Mouse (Mus musculus): ENCODE data around the gene Ubr4. TPM values are rescaled to one million over a fixed set of nuclear protein-coding genes. Genes with fewer than 3 reads are reported as not detected.

Ubr4 gene
- polyA plus RNA-seq, 1 experiment from 2014 or later = 72.4 TPM

DNA sequence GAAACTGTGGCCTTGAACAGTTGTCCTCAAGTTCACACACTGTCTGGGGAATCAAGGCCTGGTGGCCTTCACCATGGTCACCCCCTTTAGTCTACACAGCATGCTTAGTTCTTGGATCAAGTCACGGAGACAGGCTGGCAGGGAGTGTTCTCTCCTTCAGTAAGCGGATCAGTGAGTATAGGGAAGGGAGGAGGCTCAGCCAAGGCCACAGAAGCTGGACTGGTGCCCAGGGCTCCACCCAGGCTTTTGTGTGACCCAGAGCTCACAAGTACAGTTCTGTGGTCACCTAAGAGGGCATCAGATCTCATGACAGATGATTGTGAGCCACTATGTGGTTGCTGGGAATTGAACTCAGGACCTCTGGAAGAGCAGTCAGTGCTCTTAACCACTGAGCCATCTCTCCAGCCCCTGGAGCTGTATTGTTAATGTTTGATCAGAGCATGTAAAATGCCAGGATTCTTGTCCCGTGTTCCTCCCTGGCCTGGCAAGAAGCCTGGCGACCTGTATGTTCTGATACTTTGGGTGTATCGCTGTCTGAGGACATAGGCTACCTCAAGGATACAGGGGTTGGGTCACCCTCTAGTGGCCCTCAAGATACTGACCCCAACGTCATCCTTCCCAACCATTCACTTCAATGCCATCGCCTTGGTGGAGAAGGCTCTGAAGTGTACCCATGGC, 10.7 kb upstream of the Ubr4 start:
- 85% methylated on average over 7 of the region's 7 CpGs for WGBS
- H3K4me2 ChIP-seq (ENCODE audit: low read depth, low read length) = no peak overlapping the region
- H3K36me3 ChIP-seq (ENCODE audit: control insufficient read depth, insufficient read depth, low read length) = peaks cover 15% of the 10 kb centered on the region
- no peaks in the 10 kb centered on the region for H3K4me1 ChIP-seq (ENCODE audit: control insufficient read depth, insufficient read depth, low read length)
- no peaks in the 10 kb centered on the region for H3K9me3 ChIP-seq (ENCODE audit: control insufficient read depth, low read length)
- H3K9ac ChIP-seq (ENCODE audit: low read depth, low read length) = no peak overlapping the region
- 0 out of 2 replicates have a peak, but pooled peaks cover 6% of the 10 kb centered on the region for H3K27me3 ChIP-seq (replicated peaks; ENCODE audit: control insufficient read depth, insufficient read depth, low read length)
- DNase-seq (ENCODE audit: low spot score) = peak; percentile 19
- no peak overlapping the region for H3K27ac ChIP-seq (replicated peaks; ENCODE audit: low read depth, low read length)
- no peak; the same call in 1 of the 2 replicates for ATAC-seq (ENCODE audit: low read depth)
- H3K4me3 ChIP-seq (ENCODE audit: low read depth, low read length) = no peak overlapping the region

DNA sequence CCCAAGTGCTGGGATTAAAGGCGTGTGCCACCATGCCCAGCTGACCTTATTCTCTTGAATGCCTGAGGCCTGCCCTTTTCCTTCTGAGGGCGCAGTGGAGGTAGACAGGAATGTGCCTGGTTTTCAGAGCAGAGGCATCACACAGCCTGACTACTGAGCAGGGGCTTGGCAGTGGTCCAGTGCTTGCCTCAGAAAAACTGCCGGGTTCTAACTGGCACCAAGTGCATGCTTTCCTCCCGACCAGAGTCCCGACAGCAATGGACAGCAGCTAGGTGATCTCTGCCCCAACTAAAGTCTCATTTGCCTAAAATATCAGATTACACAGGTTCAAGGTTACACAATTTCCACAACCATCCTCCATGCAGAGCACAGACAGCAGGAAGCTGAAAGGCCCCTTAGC, 8.7 kb upstream of the Ubr4 start:
- Histone ChIP-seq H3K27ac (replicated peaks; ENCODE audit: low read depth, low read length) (no peak overlapping the region), H3K9me3 (ENCODE audit: control insufficient read depth, low read length) (no peaks in the 10 kb centered on the region), H3K27me3 (replicated peaks; ENCODE audit: control insufficient read depth, insufficient read depth, low read length) (no peaks in the 10 kb centered on the region), H3K4me3 (ENCODE audit: low read depth, low read length) (no peak overlapping the region), H3K4me2 (ENCODE audit: low read depth, low read length) (no peak overlapping the region), H3K9ac (ENCODE audit: low read depth, low read length) (peak overlapping the region; percentile 42; the same call in 1 of the 2 replicates), H3K36me3 (ENCODE audit: control insufficient read depth, insufficient read depth, low read length) (peaks cover 35% of the 10 kb centered on the region), H3K4me1 (ENCODE audit: control insufficient read depth, insufficient read depth, low read length) (no peaks in the 10 kb centered on the region)
- ATAC-seq (ENCODE audit: low read depth) (no peak; the same call in 1 of the 2 replicates), DNase-seq (ENCODE audit: low spot score) (peak; percentile 11)
- WGBS = 53% methylated on average over 5 of the region's 5 CpGs

DNA sequence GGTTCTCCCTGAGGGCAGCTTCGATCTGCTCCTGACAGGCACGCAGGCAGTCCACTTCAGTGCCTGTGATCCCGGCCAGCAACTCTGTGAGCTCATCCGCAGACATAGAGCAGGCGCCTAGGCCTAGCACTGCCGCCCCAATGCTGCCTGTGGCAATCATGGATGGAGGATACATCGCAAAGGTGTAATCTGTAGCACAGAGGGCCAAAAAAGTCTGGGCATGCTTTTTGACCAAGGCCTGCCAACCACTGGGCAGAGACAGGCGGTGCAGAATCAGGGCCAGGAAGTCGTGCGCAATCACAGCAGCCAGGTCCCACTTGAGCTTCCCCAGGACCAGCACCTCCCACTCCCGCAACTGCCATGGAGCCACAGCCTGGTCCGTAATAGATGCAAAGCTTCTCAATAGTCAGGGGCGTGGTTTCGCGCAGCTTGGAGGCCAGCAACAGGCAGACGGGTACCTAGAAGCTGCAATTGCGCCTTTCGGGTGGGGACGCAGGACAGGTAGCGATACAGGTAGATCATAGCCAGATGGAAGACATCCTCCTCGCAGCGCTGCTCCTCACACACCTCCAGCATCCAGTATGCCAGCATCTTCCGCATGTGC, 6.9 kb upstream of the Ubr4 start:
- WGBS = 75% methylated on average over 22 of the region's 23 CpGs

DNA sequence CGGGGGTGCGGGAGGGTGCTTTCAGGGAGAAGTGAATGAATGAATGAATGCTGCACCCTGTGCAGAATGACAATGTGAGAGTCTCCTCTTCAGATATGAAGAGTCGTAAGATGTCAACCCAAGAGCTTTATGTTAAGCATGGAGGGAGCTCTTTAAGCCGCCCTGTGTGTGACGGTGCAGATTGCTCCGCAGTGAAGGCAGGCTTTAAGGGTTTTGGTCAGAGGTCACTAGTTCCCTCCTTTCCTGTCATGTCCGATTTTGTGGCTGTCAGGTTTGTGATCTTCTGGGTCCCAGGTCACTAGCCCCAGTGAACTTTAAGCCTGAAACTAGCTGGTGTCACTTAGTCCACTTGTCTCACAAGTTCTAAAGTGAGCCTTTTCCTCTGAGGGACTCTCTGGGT, 423 bp downstream of the Ubr4 start:
- ATAC-seq (ENCODE audit: low read depth) = peak; percentile 5; the same call in 1 of the 2 replicates
- 0% methylated on average over 7 of the region's 7 CpGs for WGBS
- peak overlapping the region; percentile 68 for H3K4me3 ChIP-seq (ENCODE audit: low read depth, low read length)
- peak overlapping the region; percentile 89; the same call in 1 of the 2 replicates for H3K27ac ChIP-seq (replicated peaks; ENCODE audit: low read depth, low read length)
- H3K27me3 ChIP-seq (replicated peaks; ENCODE audit: control insufficient read depth, insufficient read depth, low read length) = no peaks in the 10 kb centered on the region
- peaks cover 9% of the 10 kb centered on the region for H3K4me1 ChIP-seq (ENCODE audit: control insufficient read depth, insufficient read depth, low read length)
- H3K36me3 ChIP-seq (ENCODE audit: control insufficient read depth, insufficient read depth, low read length) = peaks cover 50% of the 10 kb centered on the region
- H3K9ac ChIP-seq (ENCODE audit: low read depth, low read length) = peak overlapping the region; percentile 82
- H3K9me3 ChIP-seq (ENCODE audit: control insufficient read depth, low read length) = no peaks in the 10 kb centered on the region
- peak overlapping the region; percentile 63 for H3K4me2 ChIP-seq (ENCODE audit: low read depth, low read length)
- no peak for DNase-seq (ENCODE audit: low spot score)

More for the DNA sequence above, 6.9 kb upstream of the Ubr4 start:
- no peak for ATAC-seq (ENCODE audit: low read depth)
- Histone ChIP-seq H3K4me1 (ENCODE audit: control insufficient read depth, insufficient read depth, low read length) (no peaks in the 10 kb centered on the region), H3K27me3 (replicated peaks; ENCODE audit: control insufficient read depth, insufficient read depth, low read length) (no peaks in the 10 kb centered on the region), H3K4me3 (ENCODE audit: low read depth, low read length) (no peak overlapping the region), H3K36me3 (ENCODE audit: control insufficient read depth, insufficient read depth, low read length) (peaks cover 47% of the 10 kb centered on the region), H3K9me3 (ENCODE audit: control insufficient read depth, low read length) (no peaks in the 10 kb centered on the region), H3K9ac (ENCODE audit: low read depth, low read length) (no peak overlapping the region), H3K27ac (replicated peaks; ENCODE audit: low read depth, low read length) (no peak overlapping the region), H3K4me2 (ENCODE audit: low read depth, low read length) (no peak overlapping the region)
- DNase-seq (ENCODE audit: low spot score) = no peak

DNA sequence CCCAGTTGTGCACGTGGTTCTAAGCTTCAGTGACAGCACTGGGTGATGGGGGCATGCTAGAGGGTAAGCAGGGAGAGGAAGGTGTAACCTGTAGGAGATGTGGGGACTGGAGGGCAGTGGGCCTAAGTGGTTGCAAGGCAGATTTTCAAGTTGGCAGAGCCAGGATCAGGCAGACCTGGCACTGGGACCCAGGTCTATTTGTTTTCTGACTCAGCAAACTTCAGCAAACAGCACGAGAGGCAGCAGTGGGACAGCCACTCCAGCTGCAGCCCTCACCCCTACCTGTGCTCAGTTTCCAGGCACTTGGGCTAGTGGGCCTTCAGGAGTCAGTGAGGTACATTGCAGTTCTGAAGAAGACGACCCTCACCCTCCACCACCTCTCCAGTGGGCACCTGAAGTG, 4.8 kb downstream of the Ubr4 start:
- H3K4me3 ChIP-seq (ENCODE audit: low read depth, low read length) = no peak overlapping the region
- 87% methylated on average over 3 of the region's 3 CpGs for WGBS
- peaks cover 4% of the 10 kb centered on the region for H3K4me1 ChIP-seq (ENCODE audit: control insufficient read depth, insufficient read depth, low read length)
- no peaks in the 10 kb centered on the region for H3K9me3 ChIP-seq (ENCODE audit: control insufficient read depth, low read length)
- no peak overlapping the region for H3K4me2 ChIP-seq (ENCODE audit: low read depth, low read length)
- DNase-seq (ENCODE audit: low spot score) (no peak), ATAC-seq (ENCODE audit: low read depth) (no peak)
- no peaks in the 10 kb centered on the region for H3K27me3 ChIP-seq (replicated peaks; ENCODE audit: control insufficient read depth, insufficient read depth, low read length)
- H3K27ac ChIP-seq (replicated peaks; ENCODE audit: low read depth, low read length) = no peak overlapping the region
- no peak overlapping the region for H3K9ac ChIP-seq (ENCODE audit: low read depth, low read length)
- peaks cover 73% of the 10 kb centered on the region for H3K36me3 ChIP-seq (ENCODE audit: control insufficient read depth, insufficient read depth, low read length)

DNA sequence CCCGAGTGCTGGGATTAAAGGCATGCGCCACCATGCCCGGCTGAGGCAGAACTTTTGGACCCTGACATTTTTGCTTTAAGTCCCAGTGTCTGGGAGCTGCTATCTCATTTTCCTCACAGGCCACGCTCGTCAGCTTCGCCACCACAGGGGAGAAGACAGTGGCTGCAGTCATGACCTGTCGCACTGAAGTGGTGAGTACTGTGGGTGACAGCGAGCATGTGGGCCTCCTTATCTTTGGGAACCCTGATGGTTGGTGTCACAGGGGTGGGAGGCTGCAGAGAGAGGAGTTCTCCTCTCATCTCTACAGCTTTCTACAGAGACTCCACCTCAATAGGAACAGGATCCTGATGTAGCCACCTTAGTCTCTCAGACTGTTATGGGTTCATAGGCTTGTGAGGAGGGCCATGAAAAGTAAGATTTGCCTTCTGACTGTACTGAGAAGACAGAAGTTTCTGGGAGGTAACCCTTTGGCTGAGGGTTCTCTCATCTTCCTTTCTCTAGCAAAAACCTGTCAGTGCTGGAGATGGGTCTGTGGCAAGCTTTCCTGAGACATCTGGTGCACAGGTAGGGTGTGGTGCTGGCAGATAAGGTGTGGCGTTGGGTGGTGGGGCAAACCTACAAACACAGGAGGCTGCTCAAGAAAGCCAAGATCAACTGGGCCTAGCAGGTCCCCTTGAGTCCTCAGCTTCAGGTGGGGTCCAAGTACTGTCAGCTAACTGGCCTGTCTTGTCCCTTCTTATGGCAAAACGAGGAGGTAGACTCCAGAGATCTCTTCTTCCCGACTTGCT, 8.5 kb downstream of the Ubr4 start:
- Histone ChIP-seq H3K9me3 (ENCODE audit: control insufficient read depth, low read length) (no peaks in the 10 kb centered on the region), H3K4me1 (ENCODE audit: control insufficient read depth, insufficient read depth, low read length) (no peaks in the 10 kb centered on the region), H3K4me3 (ENCODE audit: low read depth, low read length) (no peak overlapping the region), H3K27me3 (replicated peaks; ENCODE audit: control insufficient read depth, insufficient read depth, low read length) (no peaks in the 10 kb centered on the region), H3K9ac (ENCODE audit: low read depth, low read length) (no peak overlapping the region), H3K27ac (replicated peaks; ENCODE audit: low read depth, low read length) (no peak overlapping the region), H3K36me3 (ENCODE audit: control insufficient read depth, insufficient read depth, low read length) (peaks cover 97% of the 10 kb centered on the region), H3K4me2 (ENCODE audit: low read depth, low read length) (no peak overlapping the region)
- ATAC-seq (ENCODE audit: low read depth) = no peak
- WGBS = 93% methylated on average over 10 of the region's 11 CpGs
- DNase-seq (ENCODE audit: low spot score) = no peak

DNA sequence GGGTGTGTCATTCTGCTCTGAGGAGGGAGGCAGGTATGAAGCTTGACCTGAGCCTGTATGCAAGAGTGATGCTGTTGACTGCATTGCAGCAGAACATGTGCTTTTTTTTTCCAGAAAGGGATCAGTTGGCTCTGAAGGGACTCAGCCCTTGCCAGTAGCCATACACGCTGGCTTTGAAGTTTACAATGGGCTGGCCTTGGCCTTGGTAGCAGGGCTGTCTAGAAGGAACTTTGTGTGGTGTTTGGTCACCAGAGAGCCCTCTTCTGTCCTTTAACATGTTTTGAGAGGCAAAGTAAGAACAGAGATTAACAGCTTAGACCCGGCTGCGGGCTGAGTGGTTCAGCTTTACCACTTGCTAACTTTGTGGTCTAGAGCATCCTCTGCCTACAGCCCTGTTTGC, 14.9 kb downstream of the Ubr4 start:
- no peak overlapping the region for H3K4me3 ChIP-seq (ENCODE audit: low read depth, low read length)
- H3K4me2 ChIP-seq (ENCODE audit: low read depth, low read length) = no peak overlapping the region
- no peaks in the 10 kb centered on the region for H3K27me3 ChIP-seq (replicated peaks; ENCODE audit: control insufficient read depth, insufficient read depth, low read length)
- no peaks in the 10 kb centered on the region for H3K9me3 ChIP-seq (ENCODE audit: control insufficient read depth, low read length)
- no peak for DNase-seq (ENCODE audit: low spot score)
- no peak overlapping the region for H3K9ac ChIP-seq (ENCODE audit: low read depth, low read length)
- no peak for ATAC-seq (ENCODE audit: low read depth)
- peaks cover 92% of the 10 kb centered on the region for H3K36me3 ChIP-seq (ENCODE audit: control insufficient read depth, insufficient read depth, low read length)
- H3K27ac ChIP-seq (replicated peaks; ENCODE audit: low read depth, low read length) = no peak overlapping the region
- WGBS = 96% methylated on average over 3 of the region's 3 CpGs
- no peaks in the 10 kb centered on the region for H3K4me1 ChIP-seq (ENCODE audit: control insufficient read depth, insufficient read depth, low read length)

DNA sequence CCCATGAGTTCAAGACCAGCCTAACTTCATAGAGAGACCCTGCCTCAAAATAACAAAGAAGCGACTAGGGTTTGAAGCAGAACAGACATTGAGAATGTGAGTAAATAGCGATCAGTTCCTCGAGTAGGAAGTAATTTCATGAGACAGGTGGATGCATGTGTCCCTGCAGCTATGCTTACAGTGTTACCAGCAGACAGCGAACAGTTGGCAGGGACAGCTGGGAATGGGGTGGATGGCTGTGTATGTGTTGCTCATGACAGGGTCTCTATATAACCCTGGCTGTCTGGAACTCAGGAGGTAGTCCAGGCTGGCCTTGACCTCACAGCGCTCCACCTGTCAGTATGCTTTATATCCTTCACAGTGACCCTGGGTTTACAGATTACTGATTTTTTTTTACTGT, 15.6 kb downstream of the Ubr4 start:
- Histone ChIP-seq H3K36me3 (ENCODE audit: control insufficient read depth, insufficient read depth, low read length) (peaks cover 91% of the 10 kb centered on the region), H3K9me3 (ENCODE audit: control insufficient read depth, low read length) (no peaks in the 10 kb centered on the region), H3K4me3 (ENCODE audit: low read depth, low read length) (no peak overlapping the region), H3K27ac (replicated peaks; ENCODE audit: low read depth, low read length) (no peak overlapping the region), H3K27me3 (replicated peaks; ENCODE audit: control insufficient read depth, insufficient read depth, low read length) (no peaks in the 10 kb centered on the region), H3K4me2 (ENCODE audit: low read depth, low read length) (no peak overlapping the region), H3K4me1 (ENCODE audit: control insufficient read depth, insufficient read depth, low read length) (no peaks in the 10 kb centered on the region), H3K9ac (ENCODE audit: low read depth, low read length) (no peak overlapping the region)
- DNase-seq (ENCODE audit: low spot score) = no peak
- no peak for ATAC-seq (ENCODE audit: low read depth)
- 92% methylated on average over 5 of the region's 5 CpGs for WGBS

Measured in embryonic facial prominence, embryonic 14.5 days (tissue).